Comparison of ENCODE assay signal across 8 mouse cellular contexts in the genomic region with DNA sequence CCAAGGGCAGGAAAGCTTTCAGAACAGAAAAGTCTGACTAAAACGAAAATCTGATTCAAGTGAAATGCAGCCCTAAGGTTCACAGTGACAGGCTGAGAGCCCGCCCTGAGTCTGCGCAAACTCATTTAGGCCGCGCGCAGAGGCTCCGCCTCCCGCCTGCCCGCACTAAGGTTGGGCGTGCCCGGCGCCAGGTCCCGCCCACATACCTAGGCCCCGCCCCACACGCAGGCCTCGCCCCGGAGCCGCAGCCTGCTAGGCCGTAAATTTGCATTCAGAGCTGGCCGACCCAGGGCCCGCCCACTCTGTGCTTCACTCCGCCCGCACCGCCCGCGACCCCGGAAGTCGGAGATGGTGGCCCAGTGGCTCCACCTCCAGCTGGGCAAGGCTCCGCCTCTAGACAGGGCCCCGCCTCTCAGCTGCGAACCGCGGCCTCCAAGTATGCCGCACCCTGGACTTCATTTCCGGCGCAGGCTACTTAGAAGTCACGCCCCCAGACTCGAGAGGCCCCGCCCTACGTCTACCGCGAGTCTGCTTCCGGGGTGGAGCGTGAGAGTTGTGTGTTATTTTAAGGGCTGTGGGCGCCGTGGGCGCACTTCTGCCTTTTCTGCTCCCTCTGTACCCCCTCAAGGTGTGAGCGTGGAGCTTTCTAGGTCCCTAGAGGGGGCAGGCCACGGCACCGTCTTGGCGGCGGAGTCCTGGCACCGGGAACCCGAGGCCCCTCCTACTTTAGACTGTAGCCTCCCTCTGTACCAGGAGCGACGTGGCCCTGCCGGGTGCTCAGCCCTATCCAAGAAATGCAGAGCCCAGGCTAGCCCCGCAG. TPM values are rescaled to one million over a fixed set of nuclear protein-coding genes. Genes with fewer than 3 reads are reported as not detected.
A peak's percentile ranks its signal among the peaks of the same experiment; 100 is the strongest.
DNase-seq lines count a peak whose midpoint lies in the region; ATAC-seq and TF ChIP-seq lines count a peak whose summit lies in the region.

No protein-coding gene starts in this region.

- peak overlapping the region; percentile 78 for H3K4me2 ChIP-seq in heart, embryonic 15.5 days
- peak overlapping the region; percentile 62 for H3K4me2 ChIP-seq in liver, embryonic 14.5 days (ENCODE audit: low read depth)
- H3K4me2 ChIP-seq in neural tube, embryonic 11.5 days (ENCODE audit: low read depth) = peak overlapping the region; percentile 62
- peak overlapping the region; percentile 54 for H3K4me2 ChIP-seq in stomach, postnatal 0 days (replicated peaks; ENCODE audit: low read depth)

- WGBS in heart, embryonic 15.5 days = under 1% methylated on average over 58 of the region's 58 CpGs
- WGBS in liver, embryonic 14.5 days (ENCODE audit: insufficient replicate concordance) = under 1% methylated on average over 58 of the region's 58 CpGs
- under 1% methylated on average over 58 of the region's 58 CpGs for WGBS in neural tube, embryonic 11.5 days
- under 1% methylated on average over 58 of the region's 58 CpGs for WGBS in stomach, postnatal 0 days

- ATAC-seq in CD4-positive, CD25-positive, alpha-beta regulatory T cell, adult 4 months = peak; percentile 92
- ATAC-seq in heart, embryonic 15.5 days (replicated peaks; ENCODE audit: insufficient number of reproducible peaks, insufficient read depth, low FRiP score, low read depth) = peak; percentile 98
- peak; percentile 94 for ATAC-seq in liver, embryonic 14.5 days (ENCODE audit: insufficient read depth)
- peak; percentile 94 for ATAC-seq in neural tube, embryonic 11.5 days (ENCODE audit: insufficient read depth, low FRiP score, low TSS enrichment)
- ATAC-seq in stomach, postnatal 0 days (ENCODE audit: low FRiP score, low TSS enrichment) = peak; percentile 98

- no peak for TF ChIP-seq CTCF in liver, embryonic 14.5 days (IDR thresholded peaks at IDR 0.05; ENCODE audit: low read depth)
- no peak for TF ChIP-seq CTCF in stomach, postnatal 0 days (IDR thresholded peaks at IDR 0.05; ENCODE audit: low read depth)

- no peak for TF ChIP-seq EP300 in liver, embryonic 14.5 days (IDR thresholded peaks at IDR 0.05; ENCODE audit: low read depth)
- TF ChIP-seq EP300 in stomach, postnatal 0 days (optimal IDR thresholded peaks at IDR 0.05) = peak; percentile 84

- no peaks in the 10 kb centered on the region for H3K27me3 ChIP-seq in heart, embryonic 15.5 days
- no peaks in the 10 kb centered on the region for H3K27me3 ChIP-seq in liver, embryonic 14.5 days (ENCODE audit: control insufficient read depth, insufficient read depth, low read length)
- H3K27me3 ChIP-seq in neural tube, embryonic 11.5 days (ENCODE audit: control insufficient read depth, insufficient read depth, low read length) = no peaks in the 10 kb centered on the region
- H3K27me3 ChIP-seq in stomach, postnatal 0 days (ENCODE audit: control insufficient read depth, insufficient read depth, low read length) = no peaks in the 10 kb centered on the region

- H3K27ac ChIP-seq in heart, embryonic 15.5 days = peak overlapping the region; percentile 96
- peak overlapping the region; percentile 80 for H3K27ac ChIP-seq in liver, embryonic 14.5 days
- peak overlapping the region; percentile 61; the same call in 1 of the 2 replicates for H3K27ac ChIP-seq in neural tube, embryonic 11.5 days (ENCODE audit: low read depth, low read length)
- peak overlapping the region; percentile 98 for H3K27ac ChIP-seq in stomach, postnatal 0 days (replicated peaks)

- peaks cover 6% of the 10 kb centered on the region for H3K4me1 ChIP-seq in heart, embryonic 15.5 days (replicated peaks)
- H3K4me1 ChIP-seq in liver, embryonic 14.5 days (replicated peaks; ENCODE audit: control insufficient read depth in 2 of 2, insufficient read depth in 2 of 2, low read length in 1 of 2) = peaks cover 11 to 13% of the 10 kb centered on the region in 2 experiments; a peak in 3 of 4 replicates
- peaks cover 5% of the 10 kb centered on the region for H3K4me1 ChIP-seq in neural tube, embryonic 11.5 days (ENCODE audit: control insufficient read depth, insufficient read depth, low read length)
- H3K4me1 ChIP-seq in stomach, postnatal 0 days (replicated peaks; ENCODE audit: control insufficient read depth, insufficient read depth) = no peaks in the 10 kb centered on the region

- H3K9ac ChIP-seq in heart, embryonic 15.5 days = peak overlapping the region; percentile 83
- H3K9ac ChIP-seq in liver, embryonic 14.5 days (replicated peaks) = peak overlapping the region; percentile 84
- peak overlapping the region; percentile 63 for H3K9ac ChIP-seq in neural tube, embryonic 11.5 days (ENCODE audit: low read length)
- H3K9ac ChIP-seq in stomach, postnatal 0 days (ENCODE audit: low read length) = peak overlapping the region; percentile 83

- DNase-seq in c-Kit-negative CD71-positive TER-119-positive erythroid progenitor cells, embryonic 14.5 days (ENCODE audit: low read depth, low spot score) = peak; percentile 94
- peak; percentile 98 for DNase-seq in fibroblast of lung, adult 2 months (ENCODE audit: low read depth)
- DNase-seq in kidney, postnatal 25 days = peak; percentile 99 to 100
- DNase-seq in liver, embryonic 14.5 days (ENCODE audit: low read depth in 3 of 3, low spot score in 3 of 3) = peak; percentile 93 to 94 (median 93)
- peak; percentile 100 for DNase-seq in neural tube, embryonic 11.5 days (ENCODE audit: low spot score)
- peak; percentile 100 for DNase-seq in stomach, postnatal 0 days (ENCODE audit: low spot score)

- no peaks in the 10 kb centered on the region for H3K9me3 ChIP-seq in heart, embryonic 15.5 days (replicated peaks)
- H3K9me3 ChIP-seq in liver, embryonic 14.5 days (ENCODE audit: control insufficient read depth, low read length) = no peaks in the 10 kb centered on the region
- H3K9me3 ChIP-seq in neural tube, embryonic 11.5 days (ENCODE audit: control insufficient read depth, low read length) = no peaks in the 10 kb centered on the region
- no peaks in the 10 kb centered on the region for H3K9me3 ChIP-seq in stomach, postnatal 0 days (ENCODE audit: control insufficient read depth, low read length)

- H3K36me3 ChIP-seq in heart, embryonic 15.5 days = no peaks in the 10 kb centered on the region
- H3K36me3 ChIP-seq in liver, embryonic 14.5 days (replicated peaks; ENCODE audit: control insufficient read depth, insufficient read depth, low read depth) = no peaks in the 10 kb centered on the region
- H3K36me3 ChIP-seq in neural tube, embryonic 11.5 days (ENCODE audit: control insufficient read depth, insufficient read depth, low read length) = no peaks in the 10 kb centered on the region
- H3K36me3 ChIP-seq in stomach, postnatal 0 days (ENCODE audit: control insufficient read depth, insufficient read depth, low read length) = no peaks in the 10 kb centered on the region

- peak overlapping the region; percentile 73 for H3K4me3 ChIP-seq in heart, embryonic 15.5 days
- H3K4me3 ChIP-seq in liver, embryonic 14.5 days (ENCODE audit: insufficient read depth in 1 of 2, low read depth in 2 of 2, low read length in 2 of 2) = peak overlapping the region; percentile 81 to 83
- H3K4me3 ChIP-seq in neural tube, embryonic 11.5 days (ENCODE audit: low read depth, low read length) = peak overlapping the region; percentile 46
- peak overlapping the region; percentile 62 for H3K4me3 ChIP-seq in stomach, postnatal 0 days (ENCODE audit: low read depth, low read length)

RNA-seq across cellular contexts. Expression of a gene that starts 52.3 kb away (rescaled TPM):
- polyA plus RNA-seq in CD4-positive, CD25-positive, alpha-beta regulatory T cell, adult 4 months (2017; shearing (Covaris generic)) = not detected
- 1.3 and 5.2 TPM in 2 replicates for polyA plus RNA-seq in heart, embryonic 15.5 days (2015; fragmentation: Nextera tagmentation; extraction: Ambion mirVana)
- polyA plus RNA-seq in liver, embryonic 14.5 days (2012; rRNA removed) = 0.08 and 0.19 TPM in 2 replicates
- polyA plus RNA-seq in liver, embryonic 14.5 days (2014; fragmentation: Nextera tagmentation; extraction: Ambion mirVana) = 0.03 and 0.29 TPM in 2 replicates
- polyA plus RNA-seq in neural tube, embryonic 11.5 days (2014; fragmentation: Nextera tagmentation; extraction: Ambion mirVana) = 81.7 and 85.1 TPM in 2 replicates
- 20.6 and 24.4 TPM in 2 replicates for polyA plus RNA-seq in stomach, postnatal 0 days (2015; fragmentation: Nextera tagmentation; extraction: Ambion mirVana)

Comparison
In these comparisons a context has a peak if more than half of its experiments do, and no peak if none do; other contexts are left out.
1. Peak in every context shown above with its lines: DNase-seq, ATAC-seq, H3K4me3 ChIP-seq and H3K27ac ChIP-seq.